Mouse (Mus musculus) small intestine, adult 2 months (tissue): ENCODE data around the gene Snx1.

Experiments used
- CTCF ChIP-seq: fragments of 200-500 bp; IDR thresholded peaks from 2 replicates; pipeline ENCODE4 v1.5.1; 2012; ENCODE audit warnings: low read depth, mild to moderate bottlenecking, control low read depth, inconsistent platforms, low read length, moderate library complexity, mixed read lengths; ENCODE audit not compliant: insufficient replicate concordance, insufficient read length; ENCODE audit errors: extremely low read depth
- POLR2A ChIP-seq: fragments of 200-500 bp; IDR thresholded peaks from 2 replicates; pipeline ENCODE4 v1.6.1; 2012; ENCODE audit warnings: low read depth, mild to moderate bottlenecking, control low read depth, inconsistent platforms, low read length, moderate library complexity

DNA sequence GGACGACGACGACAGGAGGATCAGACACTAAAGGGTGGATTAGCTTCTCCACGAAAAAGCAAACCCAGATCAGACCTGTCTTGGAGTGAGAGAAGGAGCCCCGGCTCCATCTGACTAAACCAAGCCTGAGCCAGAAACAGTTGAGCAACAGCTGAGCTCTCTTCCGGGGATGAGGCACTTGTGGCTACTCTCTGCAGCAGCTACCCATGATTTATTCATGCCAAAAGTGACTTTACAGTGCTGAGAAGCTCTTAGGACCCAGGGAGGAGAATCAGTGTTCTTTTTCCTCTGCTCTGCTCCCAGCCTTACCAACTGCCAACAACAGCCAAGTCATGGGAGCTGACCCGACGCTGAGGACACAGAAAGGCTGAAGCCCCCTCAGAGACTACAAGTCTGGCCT, 9.5 kb downstream of the Snx1 start:
- no peak for TF ChIP-seq POLR2A
- no peak for TF ChIP-seq CTCF
